Mouse (Mus musculus): Measurements from ENCODE around the gene Man1b1. TPM values are rescaled to one million over a fixed set of nuclear protein-coding genes. Genes with fewer than 3 reads are reported as not detected.

Gene Man1b1
- total RNA-seq (2015): 19.1 and 23.4 TPM in 2 replicates
- 42.5 and 52.1 TPM in 2 replicates for total RNA-seq (2017)

DNA sequence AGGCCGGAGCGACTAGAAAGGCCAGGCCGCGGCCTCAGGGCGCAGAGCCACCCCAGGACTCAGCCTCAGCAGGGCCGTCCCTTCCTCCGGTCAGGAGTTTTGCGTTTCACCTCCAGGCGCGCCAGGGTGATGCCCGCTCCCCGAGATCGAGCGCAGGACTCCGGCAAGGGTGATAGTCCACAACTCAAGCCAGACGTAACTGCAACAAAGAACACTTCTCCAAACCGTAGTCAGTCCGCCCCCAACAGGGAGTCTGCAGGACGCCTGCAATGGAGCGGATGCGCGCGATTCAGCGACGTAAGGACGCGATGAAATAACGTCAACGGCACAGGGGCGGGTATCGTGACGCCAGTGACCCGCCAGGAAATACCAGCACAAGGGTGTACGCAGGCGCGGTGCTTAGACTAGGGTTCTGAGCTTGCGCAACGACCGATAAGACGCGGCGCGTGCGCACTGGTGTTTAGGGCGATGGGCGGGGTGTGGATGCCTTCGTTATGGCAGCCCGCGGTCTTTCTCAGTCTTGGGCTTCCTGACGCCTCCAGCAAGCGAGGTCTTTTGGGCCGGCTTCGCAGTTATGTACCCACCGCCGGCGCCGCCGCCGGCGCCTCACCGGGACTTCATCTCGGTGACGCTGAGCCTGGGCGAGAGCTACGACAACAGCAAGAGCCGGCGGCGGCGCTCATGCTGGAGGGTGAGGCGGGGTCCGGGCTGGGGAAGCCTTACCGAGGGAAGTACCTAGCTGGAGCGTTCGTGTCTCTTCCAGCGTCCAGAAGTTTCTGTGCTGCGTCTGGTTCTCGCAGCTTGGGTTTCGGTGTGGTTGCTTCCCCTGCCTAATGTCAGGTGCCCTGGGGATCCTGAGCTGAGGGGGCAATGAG is at the start of gene Man1b1:
TSS of gene Man1b1 (plus strand) at position 53 of the 875 bp plus-strand sequence.
- ATAC-seq (replicated peaks; ENCODE audit: poor library complexity): peak; percentile 97

DNA sequence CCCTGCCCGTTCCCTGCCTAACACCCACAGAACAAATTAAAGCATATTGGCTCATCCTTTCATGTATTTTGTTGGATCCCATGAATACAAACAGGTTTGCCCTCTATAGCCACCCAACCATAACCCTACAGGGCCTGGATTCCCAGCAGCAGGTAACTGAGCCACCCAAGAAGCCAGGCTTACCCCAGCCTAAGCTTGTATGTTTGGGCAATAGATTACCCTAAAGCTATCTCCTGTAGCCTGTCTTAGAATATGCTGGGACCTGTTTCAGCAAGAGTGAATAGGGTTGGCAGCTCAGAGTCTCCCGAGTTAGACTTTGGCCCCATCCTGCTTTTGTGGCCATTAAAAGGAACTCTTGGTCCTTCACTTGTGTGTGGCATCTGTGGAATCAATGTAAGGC is 46.6 kb upstream of the Man1b1 start:
- no peak for ATAC-seq (replicated peaks; ENCODE audit: poor library complexity)

DNA sequence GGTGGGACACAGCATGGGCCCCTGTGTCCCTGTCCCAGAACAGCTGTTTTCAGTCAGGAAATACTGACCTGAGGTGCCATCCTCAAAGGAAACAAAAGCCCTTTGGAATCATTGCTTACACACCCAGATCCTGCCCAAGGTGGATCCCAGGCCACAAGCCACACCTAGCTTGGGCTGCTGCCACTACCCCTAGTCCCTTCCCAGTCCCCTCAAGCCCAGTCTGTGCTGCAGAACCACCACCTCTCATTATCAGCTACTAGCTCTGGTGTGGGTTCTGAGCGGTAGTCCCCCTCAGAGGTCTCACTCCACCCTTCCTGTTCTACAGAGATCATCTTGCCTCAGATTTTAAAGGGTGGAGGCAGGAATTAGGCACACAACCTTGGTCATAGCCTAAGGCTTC is 45.8 kb upstream of the Man1b1 start:
- peak; percentile 48 for ATAC-seq (replicated peaks; ENCODE audit: poor library complexity)

DNA sequence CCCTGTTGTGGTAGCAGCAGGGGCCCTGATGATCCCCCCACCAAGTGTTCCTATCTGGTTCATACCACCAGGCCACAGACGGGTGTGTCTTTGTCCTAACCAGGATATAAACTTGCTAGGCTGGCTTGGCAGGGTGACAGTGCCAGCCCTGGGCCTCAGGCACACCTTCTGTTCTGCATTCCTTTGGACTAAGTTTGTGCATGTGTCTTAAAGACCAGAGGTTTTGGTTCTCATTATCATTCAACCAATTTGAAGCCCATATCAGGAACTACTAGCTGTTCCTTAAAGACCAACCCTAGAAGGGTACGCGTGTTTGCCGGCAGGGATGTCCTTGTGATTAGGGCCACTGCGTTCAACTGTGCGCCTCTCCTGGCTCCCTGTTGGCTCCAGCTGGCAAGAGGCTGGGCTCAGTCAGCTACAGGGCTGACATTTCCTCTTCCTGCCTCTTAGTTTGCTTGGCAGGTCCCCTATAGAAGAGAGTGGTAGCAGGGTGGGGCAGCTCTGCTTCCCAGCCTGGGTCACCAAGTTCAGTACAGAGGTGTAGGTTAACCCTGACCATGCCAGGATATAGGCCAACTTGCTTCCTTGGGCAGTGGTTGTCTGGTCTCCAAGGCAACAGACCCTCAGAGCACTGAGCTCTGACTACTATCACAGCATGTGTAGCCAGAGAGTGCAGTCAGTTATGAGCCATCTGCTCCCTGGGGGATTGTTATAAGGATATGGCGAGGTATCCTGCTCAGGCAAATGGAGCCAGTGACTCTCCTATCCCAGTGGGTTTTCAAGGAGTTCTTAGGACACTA is 45.1 kb upstream of the Man1b1 start:
- ATAC-seq (replicated peaks; ENCODE audit: poor library complexity): peak; percentile 76

DNA sequence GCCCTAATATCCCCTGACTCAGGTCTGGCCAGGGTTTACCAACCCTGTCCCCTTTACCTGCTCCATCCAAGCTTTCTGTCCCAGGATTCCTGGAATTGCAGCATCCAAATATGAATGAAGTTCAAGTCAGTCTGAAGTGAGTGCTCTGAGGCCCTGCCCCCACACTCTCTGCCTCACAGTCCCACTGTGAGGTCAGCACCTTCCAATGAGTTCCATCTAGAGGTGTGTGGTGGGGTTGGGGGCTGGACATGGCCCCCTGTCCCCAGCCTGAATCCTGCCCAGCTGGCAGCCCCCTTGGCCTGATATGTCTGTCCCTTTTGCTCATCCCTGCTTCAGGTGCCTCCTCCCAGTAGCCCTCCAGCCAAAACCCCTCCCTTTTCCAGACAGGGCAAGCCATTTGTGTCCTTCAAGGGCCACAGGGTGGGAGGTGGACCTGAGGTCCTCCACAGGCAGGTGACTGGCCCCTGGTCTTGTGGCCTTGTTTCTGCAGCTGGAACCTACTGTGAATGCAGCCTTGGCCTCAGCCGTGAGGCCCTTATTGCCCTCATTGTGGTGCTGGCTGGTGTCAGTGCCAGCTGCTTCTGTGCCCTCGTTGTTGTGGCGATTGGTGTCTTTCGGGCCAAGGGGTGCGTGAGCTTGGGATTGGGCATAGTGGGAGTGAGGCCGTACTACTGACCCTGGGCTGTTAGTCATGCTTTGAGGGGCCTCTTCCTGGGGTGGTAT is 44.0 kb upstream of the Man1b1 start, which contains the start of gene Tmem210:
TSS of gene Tmem210 (plus strand) at position 219 of the 723 bp plus-strand sequence.
- no peak for ATAC-seq (replicated peaks; ENCODE audit: poor library complexity)

DNA sequence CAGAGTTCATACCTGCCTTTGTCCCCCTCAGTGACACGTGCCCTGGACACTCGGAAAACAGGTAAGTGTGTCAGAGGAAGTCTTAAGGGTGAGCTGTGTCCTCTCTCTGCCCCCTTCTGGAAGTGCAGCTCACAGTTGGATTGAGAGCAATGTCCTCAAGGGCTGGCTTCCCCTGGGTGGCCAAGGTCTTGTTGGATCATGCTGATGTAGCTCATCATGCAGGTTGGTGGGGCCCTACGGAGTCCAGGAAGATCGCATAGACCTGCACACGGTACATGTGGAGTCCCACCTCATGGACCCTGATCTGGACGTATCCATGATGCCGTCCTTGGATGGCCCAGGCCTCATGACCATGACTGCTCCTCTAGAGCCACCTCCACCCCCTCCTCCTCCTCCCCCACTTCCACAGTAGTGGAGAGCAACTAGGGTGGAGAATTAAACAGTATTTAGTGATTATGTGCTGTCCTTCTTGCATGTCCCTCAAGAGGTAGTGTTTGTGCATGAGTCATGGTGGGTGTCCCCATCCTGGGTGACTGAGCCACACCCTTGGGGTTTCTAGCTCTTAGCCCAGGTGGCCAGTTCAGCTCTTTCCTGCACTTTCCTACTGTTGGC is 43.3 kb upstream of the Man1b1 start:
- no peak for ATAC-seq (replicated peaks; ENCODE audit: poor library complexity)

DNA sequence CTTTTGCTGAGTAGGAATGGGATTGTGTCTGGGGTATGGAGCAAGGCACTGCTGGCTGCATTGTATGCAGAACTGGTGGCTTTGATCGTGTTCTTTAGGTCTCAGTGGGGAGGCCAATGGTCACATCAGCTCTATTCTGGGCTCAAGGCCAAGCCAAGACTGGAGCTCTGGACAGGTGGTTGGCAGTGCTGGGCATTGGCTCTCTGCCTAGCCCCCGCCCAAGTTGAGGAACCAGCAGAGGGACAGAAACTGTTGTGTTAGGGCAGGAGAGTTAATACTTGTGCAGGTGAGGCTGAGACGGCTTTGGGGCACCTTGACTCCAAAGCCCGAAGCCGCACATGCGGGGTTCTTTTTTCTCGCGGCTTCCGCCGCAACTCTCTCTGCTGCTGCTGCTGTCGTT is 42.5 kb upstream of the Man1b1 start, which contains the start of gene Lrrc26:
TSS of gene Lrrc26 (plus strand) at position 265 of the 400 bp plus-strand sequence.
- ATAC-seq (replicated peaks; ENCODE audit: poor library complexity): no peak

DNA sequence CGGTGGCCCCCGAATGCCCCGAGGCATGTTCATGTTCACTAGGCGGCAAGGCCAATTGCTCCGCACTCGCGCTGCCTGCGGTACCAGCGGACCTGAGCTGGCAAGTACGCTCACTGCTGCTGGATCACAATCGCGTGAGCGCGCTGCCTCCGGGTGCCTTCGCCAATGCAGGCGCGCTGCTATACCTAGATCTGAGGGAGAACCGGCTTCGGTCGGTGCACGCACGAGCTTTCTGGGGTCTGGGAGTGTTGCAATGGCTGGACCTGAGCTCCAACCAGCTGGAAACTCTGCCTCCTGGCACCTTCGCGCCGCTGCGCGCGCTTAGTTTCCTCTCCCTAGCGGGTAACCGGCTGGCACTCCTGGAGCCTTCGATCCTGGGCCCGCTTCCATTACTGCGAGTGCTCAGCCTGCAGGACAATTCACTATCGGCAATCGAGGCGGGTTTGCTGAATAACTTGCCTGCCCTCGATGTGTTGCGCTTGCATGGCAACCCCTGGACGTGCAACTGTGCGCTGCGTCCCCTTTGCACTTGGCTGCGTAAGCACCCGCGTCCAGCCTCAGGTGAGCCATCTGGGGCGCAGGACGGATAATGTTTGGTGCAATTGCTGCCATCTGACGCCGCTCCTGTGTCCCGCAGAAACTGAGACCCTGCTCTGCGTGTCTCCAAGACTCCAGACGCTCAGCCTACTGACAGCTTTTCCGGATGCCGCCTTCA is 41.9 kb upstream of the Man1b1 start:
- no peak for ATAC-seq (replicated peaks; ENCODE audit: poor library complexity)

DNA sequence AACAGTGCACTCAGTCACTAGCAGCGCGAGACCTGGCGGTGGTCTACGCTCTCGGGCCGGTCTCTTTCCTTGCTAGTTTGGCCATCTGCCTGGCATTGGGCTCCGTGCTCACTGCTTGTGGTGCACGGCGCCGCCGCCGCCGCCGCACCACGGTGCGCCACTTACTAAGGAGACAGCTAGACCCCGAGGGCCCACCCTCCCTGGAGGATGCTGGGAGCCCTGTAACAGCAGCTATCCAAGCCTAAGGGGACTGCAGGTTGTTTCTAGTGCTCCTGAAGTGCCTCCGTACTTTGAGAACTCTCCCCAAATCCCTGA is 41.4 kb upstream of the Man1b1 start:
- ATAC-seq (replicated peaks; ENCODE audit: poor library complexity): no peak

DNA sequence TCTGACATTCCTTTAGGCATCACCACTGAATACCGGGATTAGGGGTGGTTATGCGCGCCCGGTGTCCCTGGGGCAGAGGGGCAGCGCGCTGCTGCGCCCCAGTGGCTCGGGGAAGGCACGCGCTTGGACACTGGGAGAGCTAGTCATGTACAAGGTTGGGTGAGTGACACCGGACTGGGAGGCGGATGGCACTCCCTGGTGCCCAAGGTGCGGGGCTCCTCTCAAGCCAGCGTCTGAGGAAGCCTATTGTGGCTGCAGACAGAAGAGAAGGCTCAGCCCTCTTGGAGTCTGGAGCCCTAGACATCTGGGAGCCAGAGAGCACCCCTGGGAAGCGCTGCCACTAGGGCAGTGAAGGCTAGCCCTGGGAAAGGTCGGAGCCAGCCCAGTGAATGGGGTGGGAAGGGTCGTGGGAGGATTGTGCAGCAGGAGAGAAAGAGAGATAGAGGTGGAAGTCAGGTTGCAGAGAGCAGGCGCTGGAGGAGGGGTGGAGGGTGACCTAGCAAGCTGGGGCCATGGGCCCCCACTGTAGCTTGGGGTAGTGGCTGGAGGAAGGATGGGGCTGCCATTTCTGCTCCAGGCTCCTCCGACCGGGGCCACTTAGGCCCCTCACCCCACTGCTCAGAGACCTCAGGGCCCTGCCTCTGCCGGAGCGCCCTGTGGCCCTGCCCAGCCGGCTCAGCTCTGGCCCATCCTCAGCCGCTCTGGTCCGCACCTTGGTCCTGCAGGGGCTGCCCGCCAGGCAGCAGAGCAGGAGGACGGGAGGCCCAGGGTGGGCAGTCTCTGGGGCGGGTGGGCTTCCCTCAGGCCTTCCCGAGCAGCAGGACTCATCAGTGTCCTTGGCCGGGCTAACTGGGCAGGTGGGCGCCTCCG is 40.7 kb upstream of the Man1b1 start:
- ATAC-seq (replicated peaks; ENCODE audit: poor library complexity): no peak

DNA sequence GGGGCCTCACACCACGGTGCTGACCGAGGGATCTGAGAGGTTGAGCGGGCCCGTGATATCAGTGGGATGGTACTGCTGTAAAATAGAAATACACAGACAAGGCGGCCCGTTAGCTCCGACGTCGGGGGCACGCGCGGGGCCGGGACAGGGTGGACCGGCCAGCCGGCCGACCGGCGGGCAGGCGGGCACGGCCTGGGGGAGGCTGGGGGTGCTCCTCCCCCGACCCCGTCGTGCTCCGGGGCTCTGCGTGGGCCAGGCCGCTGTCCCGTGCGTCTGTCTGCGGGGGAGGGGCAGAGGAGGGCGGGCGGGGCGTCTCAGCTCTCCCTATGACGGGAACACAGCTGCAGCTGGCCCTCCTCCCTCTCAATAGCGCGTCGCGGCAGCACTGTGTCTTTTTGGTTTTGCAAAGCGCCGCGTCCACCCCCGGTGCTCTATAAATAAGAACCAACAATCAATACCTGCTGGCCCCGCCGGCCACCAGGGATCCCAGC is 40.0 kb upstream of the Man1b1 start:
- no peak for ATAC-seq (replicated peaks; ENCODE audit: poor library complexity)

DNA sequence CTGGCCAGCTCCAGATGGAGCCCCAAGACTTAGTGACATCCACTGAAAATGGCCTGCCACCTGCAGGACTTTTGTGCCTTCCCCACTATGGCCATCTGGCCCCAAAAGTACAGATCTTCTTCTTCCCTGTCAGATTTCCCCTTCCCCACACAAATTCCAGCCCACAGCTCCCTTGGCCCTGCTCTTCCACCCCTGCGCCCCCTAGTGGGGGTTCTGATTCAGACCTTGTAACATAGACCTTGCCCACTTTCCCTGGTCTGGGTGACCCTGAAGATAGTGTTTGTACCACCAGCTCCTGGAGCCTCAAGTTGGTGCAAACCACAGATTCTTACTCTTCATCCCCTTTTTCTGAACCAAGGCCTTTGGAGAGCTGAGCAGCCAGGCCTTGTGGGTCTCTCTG is 39.3 kb upstream of the Man1b1 start:
- ATAC-seq (replicated peaks; ENCODE audit: poor library complexity): peak; percentile 78

DNA sequence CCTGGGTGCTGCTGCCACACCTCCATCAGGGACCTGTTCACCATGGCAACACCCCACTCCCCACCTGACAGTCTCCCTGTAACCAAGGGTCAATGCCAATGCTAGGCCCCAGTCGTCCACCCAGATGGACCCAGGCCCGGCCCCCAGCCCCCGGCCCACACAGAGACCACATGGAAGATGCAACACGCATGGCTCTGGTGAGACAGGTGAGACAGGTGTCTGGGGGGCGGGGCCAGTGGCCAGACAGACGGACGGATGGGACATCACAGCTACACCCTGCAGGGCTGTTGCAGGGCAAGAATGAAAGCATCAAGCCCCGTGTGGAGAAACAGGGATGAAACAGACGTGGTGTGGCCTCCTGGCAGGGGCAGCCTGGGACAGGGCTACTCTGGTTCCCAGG is 38.4 kb upstream of the Man1b1 start:
- ATAC-seq (replicated peaks; ENCODE audit: poor library complexity): no peak

DNA sequence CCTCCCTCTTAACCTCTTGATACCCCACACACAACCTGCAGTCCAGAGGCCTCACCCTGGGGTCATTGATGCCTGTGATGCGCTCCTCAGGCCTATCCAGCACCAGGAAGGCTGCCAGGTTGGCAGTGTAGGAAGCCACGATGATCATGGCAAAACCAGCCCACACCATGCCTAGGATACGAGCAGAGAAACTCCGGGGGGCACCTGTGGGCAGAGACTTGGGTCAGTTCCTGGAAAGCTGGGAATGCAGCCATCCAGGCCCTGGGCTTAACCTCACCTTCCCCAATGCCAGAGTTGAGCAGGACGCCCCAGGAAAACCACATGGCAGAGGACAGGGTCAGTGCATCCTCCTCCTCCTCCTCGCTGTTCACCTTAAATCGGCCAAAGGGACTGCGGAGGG is 35.0 kb upstream of the Man1b1 start:
- ATAC-seq (replicated peaks; ENCODE audit: poor library complexity): no peak

DNA sequence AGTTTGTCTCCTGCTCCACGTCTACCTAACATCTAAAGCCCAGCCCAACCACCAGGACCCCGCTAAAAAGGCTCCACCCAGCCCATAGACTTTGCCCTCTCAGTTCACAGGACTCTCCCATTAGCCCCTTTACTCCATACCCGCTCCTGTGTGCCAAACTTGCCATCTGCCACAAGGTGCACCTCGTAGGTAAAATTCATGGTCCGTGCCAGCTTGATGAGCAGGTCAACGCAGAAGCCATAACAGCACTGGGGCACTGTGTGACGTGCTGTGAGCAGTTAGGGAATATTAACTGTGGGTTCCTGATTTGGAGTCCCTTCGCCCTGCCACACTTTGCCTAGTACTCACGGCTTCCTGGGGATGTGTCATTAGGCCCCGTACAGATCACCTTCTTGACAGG is 34.1 kb upstream of the Man1b1 start:
- no peak for ATAC-seq (replicated peaks; ENCODE audit: poor library complexity)

DNA sequence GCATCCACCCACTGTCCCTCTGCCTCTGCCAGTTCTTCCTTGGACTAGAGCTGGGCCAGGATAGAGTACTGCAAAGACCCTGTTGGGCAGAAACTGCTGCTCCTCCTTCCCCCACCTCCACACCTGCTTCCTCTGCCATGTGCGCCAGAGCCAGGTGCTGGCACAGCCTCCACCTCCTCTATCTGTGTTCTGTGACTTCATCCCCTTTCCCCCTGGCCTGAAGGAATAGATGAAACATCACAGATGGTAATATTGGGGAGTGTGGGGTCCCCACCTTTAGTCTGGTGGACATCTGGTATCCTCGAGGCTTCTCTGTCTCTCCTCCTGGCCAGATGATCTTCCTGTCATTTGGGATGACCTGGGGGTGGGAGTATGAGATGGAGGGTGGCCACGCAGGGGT is 28.7 kb upstream of the Man1b1 start:
- no peak for ATAC-seq (replicated peaks; ENCODE audit: poor library complexity)

DNA sequence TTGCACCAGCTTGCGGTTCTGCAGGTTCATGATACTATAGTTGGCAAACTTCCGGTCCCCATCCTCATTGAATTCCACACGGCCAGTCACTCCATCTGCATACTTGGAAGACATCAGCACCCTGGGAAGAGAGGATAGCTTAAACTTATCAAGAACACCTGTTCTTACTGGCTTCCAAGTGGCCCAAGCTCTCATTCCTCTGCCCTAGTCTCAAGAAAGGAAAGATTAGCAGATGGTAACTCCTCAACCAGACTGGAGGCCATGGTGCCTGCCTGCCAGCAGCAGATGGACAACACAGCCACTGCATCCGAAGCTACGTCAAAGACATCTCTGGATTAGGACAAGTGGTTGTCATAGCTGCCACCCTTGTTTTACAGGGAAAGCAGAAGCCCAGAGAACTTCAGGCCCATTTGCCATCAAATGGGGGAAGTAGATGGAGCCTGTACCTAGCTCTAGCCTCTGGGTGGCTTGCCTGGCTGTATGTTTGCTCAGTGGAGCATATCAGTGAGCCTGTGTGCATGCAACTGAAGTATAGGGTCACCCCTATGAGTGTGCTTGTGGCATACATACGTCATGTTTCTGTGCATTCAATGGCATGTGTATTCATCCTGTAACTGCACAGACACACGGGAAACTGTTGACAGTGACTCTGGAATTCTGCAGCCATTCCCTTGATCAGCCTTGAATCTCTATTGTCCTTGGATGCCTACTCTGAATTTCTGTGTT is 28.0 kb upstream of the Man1b1 start:
- no peak for ATAC-seq (replicated peaks; ENCODE audit: poor library complexity)
